Mouse (Mus musculus): ENCODE data around the gene Fev. TPM values are rescaled to one million over a fixed set of nuclear protein-coding genes. Genes with fewer than 3 reads are reported as not detected.

Gene Fev
- polyA plus RNA-seq, 1 experiment: not detected

DNA sequence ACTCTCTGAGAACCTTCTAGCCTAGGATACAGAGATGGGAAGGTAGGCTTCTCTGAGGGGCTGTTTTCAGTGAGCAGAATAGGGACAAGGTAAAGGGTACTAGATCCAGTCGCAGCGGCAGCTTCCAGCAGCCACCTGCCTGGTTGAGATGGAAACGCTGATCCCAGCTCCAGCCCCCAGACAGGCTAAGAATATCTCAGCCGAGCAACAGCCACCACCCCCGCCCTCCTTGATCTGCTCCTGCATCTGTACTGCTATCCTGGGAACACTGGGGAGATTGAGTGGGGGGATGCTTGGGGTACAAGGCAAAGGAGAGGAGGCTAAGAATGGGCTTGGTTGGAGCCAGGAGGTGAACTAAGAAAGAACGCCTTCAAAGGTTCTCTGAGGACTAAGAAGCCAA lies 35.0 kb downstream of the Fev start:
- no peak overlapping the region for H3K4me3 ChIP-seq (ENCODE audit: low read depth, low read length)
- TF ChIP-seq CTCF (IDR thresholded peaks at IDR 0.05; ENCODE audit: low read depth, low read length) (no peak), POLR2A (IDR thresholded peaks at IDR 0.05; ENCODE audit: insufficient read depth, low read length) (no peak), EP300 (IDR thresholded peaks at IDR 0.05; ENCODE audit: insufficient read depth, low read depth, low read length) (no peak)
- peaks cover 4% of the 10 kb centered on the region for H3K27me3 ChIP-seq (ENCODE audit: control insufficient read depth, insufficient read depth, low read length, poor library complexity, severe bottlenecking)
- no peaks in the 10 kb centered on the region for H3K36me3 ChIP-seq (ENCODE audit: control insufficient read depth, insufficient read depth, low read length, poor library complexity, severe bottlenecking)
- H3K4me1 ChIP-seq (ENCODE audit: control insufficient read depth, insufficient read depth, low read length): no peaks in the 10 kb centered on the region
- no peak overlapping the region for H3K27ac ChIP-seq (ENCODE audit: insufficient read depth, low read length)
- no peak overlapping the region for H3K9ac ChIP-seq (ENCODE audit: low read depth, poor library complexity, severe bottlenecking)
- no peaks in the 10 kb centered on the region for H3K9me3 ChIP-seq (replicated peaks; ENCODE audit: control insufficient read depth, insufficient read depth, low read length, poor library complexity, severe bottlenecking)

- no peaks in the 10 kb centered on the region for H3K9me3 ChIP-seq (replicated peaks; ENCODE audit: control insufficient read depth, insufficient read depth, low read length, poor library complexity, severe bottlenecking)
- H3K27ac ChIP-seq (ENCODE audit: insufficient read depth, low read length): no peak overlapping the region
- no peaks in the 10 kb centered on the region for H3K27me3 ChIP-seq (ENCODE audit: control insufficient read depth, insufficient read depth, low read length, poor library complexity, severe bottlenecking)
- H3K36me3 ChIP-seq (ENCODE audit: control insufficient read depth, insufficient read depth, low read length, poor library complexity, severe bottlenecking): no peaks in the 10 kb centered on the region
- TF ChIP-seq EP300 (IDR thresholded peaks at IDR 0.05; ENCODE audit: insufficient read depth, low read depth, low read length) (no peak), CTCF (IDR thresholded peaks at IDR 0.05; ENCODE audit: low read depth, low read length) (no peak), POLR2A (IDR thresholded peaks at IDR 0.05; ENCODE audit: insufficient read depth, low read length) (no peak)
- H3K9ac ChIP-seq (ENCODE audit: low read depth, poor library complexity, severe bottlenecking): no peak overlapping the region
- no peaks in the 10 kb centered on the region for H3K4me1 ChIP-seq (ENCODE audit: control insufficient read depth, insufficient read depth, low read length)
- H3K4me3 ChIP-seq (ENCODE audit: low read depth, low read length): no peak overlapping the region
Observed at GRCm38 (mm10) chr1:74848946-74849345, 36.3 kb downstream of the Fev start.

DNA sequence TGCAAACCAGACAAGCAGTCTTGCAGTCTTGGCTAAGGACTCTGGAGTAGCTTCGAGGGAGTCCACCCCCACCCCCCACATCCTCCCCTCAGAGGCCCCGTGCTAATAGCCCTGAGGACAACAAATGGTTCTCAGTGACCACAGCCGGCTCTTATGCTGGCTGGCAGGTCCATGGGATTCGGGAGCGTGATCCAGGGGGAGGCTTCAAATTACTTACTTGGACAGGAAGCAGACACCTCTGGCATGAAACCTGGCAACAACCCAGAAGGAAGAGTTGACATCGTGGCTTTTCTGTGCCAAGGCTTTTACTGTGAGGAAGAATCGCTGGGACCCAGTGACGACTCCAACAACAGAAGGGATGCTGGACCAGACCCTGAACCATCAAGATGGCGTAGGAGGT lies 38.9 kb downstream of the Fev start:
- Histone ChIP-seq H3K9ac (ENCODE audit: low read depth, poor library complexity, severe bottlenecking) (no peak overlapping the region), H3K9me3 (replicated peaks; ENCODE audit: control insufficient read depth, insufficient read depth, low read length, poor library complexity, severe bottlenecking) (no peaks in the 10 kb centered on the region), H3K4me3 (ENCODE audit: low read depth, low read length) (no peak overlapping the region), H3K4me1 (ENCODE audit: control insufficient read depth, insufficient read depth, low read length) (no peaks in the 10 kb centered on the region), H3K36me3 (ENCODE audit: control insufficient read depth, insufficient read depth, low read length, poor library complexity, severe bottlenecking) (no peaks in the 10 kb centered on the region), H3K27me3 (ENCODE audit: control insufficient read depth, insufficient read depth, low read length, poor library complexity, severe bottlenecking) (no peaks in the 10 kb centered on the region), H3K27ac (ENCODE audit: insufficient read depth, low read length) (no peak overlapping the region)
- no peak for TF ChIP-seq EP300 (IDR thresholded peaks at IDR 0.05; ENCODE audit: insufficient read depth, low read depth, low read length)
- no peak for TF ChIP-seq POLR2A (IDR thresholded peaks at IDR 0.05; ENCODE audit: insufficient read depth, low read length)
- TF ChIP-seq CTCF (IDR thresholded peaks at IDR 0.05; ENCODE audit: low read depth, low read length): no peak

GRCm38 (mm10) chr1:74843090-74843489 lies 42.1 kb downstream of the Fev start:
- Histone ChIP-seq H3K9ac (ENCODE audit: low read depth, poor library complexity, severe bottlenecking) (no peak overlapping the region), H3K9me3 (replicated peaks; ENCODE audit: control insufficient read depth, insufficient read depth, low read length, poor library complexity, severe bottlenecking) (no peaks in the 10 kb centered on the region), H3K4me3 (ENCODE audit: low read depth, low read length) (no peak overlapping the region), H3K27ac (ENCODE audit: insufficient read depth, low read length) (no peak overlapping the region), H3K27me3 (ENCODE audit: control insufficient read depth, insufficient read depth, low read length, poor library complexity, severe bottlenecking) (no peaks in the 10 kb centered on the region), H3K4me1 (ENCODE audit: control insufficient read depth, insufficient read depth, low read length) (no peaks in the 10 kb centered on the region), H3K36me3 (ENCODE audit: control insufficient read depth, insufficient read depth, low read length, poor library complexity, severe bottlenecking) (no peaks in the 10 kb centered on the region)
- TF ChIP-seq EP300 (IDR thresholded peaks at IDR 0.05; ENCODE audit: insufficient read depth, low read depth, low read length) (no peak), CTCF (IDR thresholded peaks at IDR 0.05; ENCODE audit: low read depth, low read length) (no peak), POLR2A (IDR thresholded peaks at IDR 0.05; ENCODE audit: insufficient read depth, low read length) (no peak)

DNA sequence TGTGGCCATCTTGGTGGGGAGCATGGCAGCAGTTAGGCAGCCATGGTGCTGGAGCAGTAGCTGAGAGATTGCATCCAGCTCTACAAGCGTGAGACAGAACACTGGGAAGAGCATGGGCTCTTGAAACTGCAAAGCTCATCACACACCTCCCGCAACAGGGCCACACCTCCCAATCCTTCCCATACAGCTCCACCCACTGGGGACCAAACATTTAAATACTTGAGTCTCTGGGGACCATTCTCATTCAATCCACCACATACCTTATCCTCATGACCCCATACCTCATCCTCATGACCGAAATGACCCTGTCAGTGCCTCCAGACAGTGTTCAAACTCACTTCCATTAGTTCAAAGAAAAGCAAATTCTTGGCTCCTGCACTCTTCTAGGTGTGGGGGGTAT lies 52.0 kb downstream of the Fev start:
- Histone ChIP-seq H3K36me3 (ENCODE audit: control insufficient read depth, insufficient read depth, low read length, poor library complexity, severe bottlenecking) (no peaks in the 10 kb centered on the region), H3K4me3 (ENCODE audit: low read depth, low read length) (no peak overlapping the region), H3K9me3 (replicated peaks; ENCODE audit: control insufficient read depth, insufficient read depth, low read length, poor library complexity, severe bottlenecking) (no peaks in the 10 kb centered on the region), H3K27ac (ENCODE audit: insufficient read depth, low read length) (no peak overlapping the region), H3K27me3 (ENCODE audit: control insufficient read depth, insufficient read depth, low read length, poor library complexity, severe bottlenecking) (no peaks in the 10 kb centered on the region), H3K9ac (ENCODE audit: low read depth, poor library complexity, severe bottlenecking) (no peak overlapping the region), H3K4me1 (ENCODE audit: control insufficient read depth, insufficient read depth, low read length) (no peaks in the 10 kb centered on the region)
- TF ChIP-seq POLR2A (IDR thresholded peaks at IDR 0.05; ENCODE audit: insufficient read depth, low read length) (no peak), EP300 (IDR thresholded peaks at IDR 0.05; ENCODE audit: insufficient read depth, low read depth, low read length) (no peak), CTCF (IDR thresholded peaks at IDR 0.05; ENCODE audit: low read depth, low read length) (no peak)

Other genes starting within 250 kb of the Fev start
- gene Ttll4, start 223.7 kb downstream of the Fev start, polyA plus RNA-seq (2011; ENCODE audit: insufficient read depth, insufficient read length, low read depth, missing spikeins): 123 and 129 TPM in 2 replicates
- gene Cyp27a1, start 171.8 kb downstream of the Fev start, polyA plus RNA-seq (2011; ENCODE audit: insufficient read depth, insufficient read length, low read depth, missing spikeins): 1.9 and 2.5 TPM in 2 replicates
- 0.21 and 0.23 TPM in 2 replicates for gene Prkag3, start 136.2 kb downstream of the Fev start, polyA plus RNA-seq (2011; ENCODE audit: insufficient read depth, insufficient read length, low read depth, missing spikeins)
- 5.0 and 5.6 TPM in 2 replicates for gene Wnt6, start 113.5 kb downstream of the Fev start, polyA plus RNA-seq (2011; ENCODE audit: insufficient read depth, insufficient read length, low read depth, missing spikeins)
- gene Wnt10a, start 93.9 kb downstream of the Fev start, polyA plus RNA-seq (2011; ENCODE audit: insufficient read depth, insufficient read length, low read depth, missing spikeins): 0.79 and 0.81 TPM in 2 replicates
- 0.28 and 0.32 TPM in 2 replicates for gene Cdk5r2, start 30.5 kb downstream of the Fev start, polyA plus RNA-seq (2011; ENCODE audit: insufficient read depth, insufficient read length, low read depth, missing spikeins)
- gene Cryba2, start 7.7 kb upstream of the Fev start, polyA plus RNA-seq (2011; ENCODE audit: insufficient read depth, insufficient read length, low read depth, missing spikeins): not detected in 2 replicates
- gene Cfap65, start 50.2 kb upstream of the Fev start, polyA plus RNA-seq (2011; ENCODE audit: insufficient read depth, insufficient read length, low read depth, missing spikeins): 0.17 TPM in 1 of 2 replicates, not detected in the other
- 0.24 TPM in 1 of 2 replicates, not detected in the other for gene Ihh, start 66.3 kb upstream of the Fev start, polyA plus RNA-seq (2011; ENCODE audit: insufficient read depth, insufficient read length, low read depth, missing spikeins)
- gene Nhej1, start 239.8 kb upstream of the Fev start, polyA plus RNA-seq (2011; ENCODE audit: insufficient read depth, insufficient read length, low read depth, missing spikeins): 3.7 and 5.1 TPM in 2 replicates
- not detected in 2 replicates for gene Slc23a3, start 248.5 kb upstream of the Fev start, polyA plus RNA-seq (2011; ENCODE audit: insufficient read depth, insufficient read length, low read depth, missing spikeins)

Measured in ES-Bruce4 (cell line).